Mouse (Mus musculus) inflammation-experienced regulatory T-cells, adult 16 weeks (primary cell): ENCODE measurements around the gene Vasn. TPM values are rescaled to one million over a fixed set of nuclear protein-coding genes. Genes with fewer than 3 reads are reported as not detected.

ENCODE experiments used
- polyA plus RNA-seq: library from polyadenylated mRNA; unstranded; fragments of 100-300 nt; shearing (Covaris generic); gene quantifications from one replicate; pipeline ENCODE4 v1.2.1, GENCODE M21; 2017

Vasn gene
- polyA plus RNA-seq = 0.96 TPM

DNA sequence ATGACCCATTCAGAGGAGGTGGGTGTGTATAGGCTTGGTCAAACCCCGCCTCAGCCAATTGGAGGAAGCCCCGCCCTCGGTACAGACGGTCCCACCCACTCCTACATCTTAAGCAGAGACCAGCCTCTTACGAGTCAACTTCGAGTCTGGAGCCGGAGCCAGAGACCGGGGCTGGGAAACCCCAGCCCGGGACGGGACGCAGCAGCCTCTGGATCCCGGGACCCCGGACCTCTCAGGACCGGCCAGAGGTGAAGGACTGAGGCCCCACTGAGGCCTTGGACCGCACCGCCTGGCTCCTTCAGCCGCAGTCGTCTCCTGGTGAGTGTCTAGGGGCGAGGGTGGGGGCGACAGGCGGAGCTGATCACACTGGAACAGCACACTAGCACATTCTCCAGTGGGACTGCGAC is at the start of gene Vasn, which contains the start of gene Dnaja3:
Gene Vasn, plus strand, starts transcription at position 111 of the 407 bp plus-strand sequence.
Gene Dnaja3, plus strand, starts transcription at position 159 of the 407 bp plus-strand sequence.

DNA sequence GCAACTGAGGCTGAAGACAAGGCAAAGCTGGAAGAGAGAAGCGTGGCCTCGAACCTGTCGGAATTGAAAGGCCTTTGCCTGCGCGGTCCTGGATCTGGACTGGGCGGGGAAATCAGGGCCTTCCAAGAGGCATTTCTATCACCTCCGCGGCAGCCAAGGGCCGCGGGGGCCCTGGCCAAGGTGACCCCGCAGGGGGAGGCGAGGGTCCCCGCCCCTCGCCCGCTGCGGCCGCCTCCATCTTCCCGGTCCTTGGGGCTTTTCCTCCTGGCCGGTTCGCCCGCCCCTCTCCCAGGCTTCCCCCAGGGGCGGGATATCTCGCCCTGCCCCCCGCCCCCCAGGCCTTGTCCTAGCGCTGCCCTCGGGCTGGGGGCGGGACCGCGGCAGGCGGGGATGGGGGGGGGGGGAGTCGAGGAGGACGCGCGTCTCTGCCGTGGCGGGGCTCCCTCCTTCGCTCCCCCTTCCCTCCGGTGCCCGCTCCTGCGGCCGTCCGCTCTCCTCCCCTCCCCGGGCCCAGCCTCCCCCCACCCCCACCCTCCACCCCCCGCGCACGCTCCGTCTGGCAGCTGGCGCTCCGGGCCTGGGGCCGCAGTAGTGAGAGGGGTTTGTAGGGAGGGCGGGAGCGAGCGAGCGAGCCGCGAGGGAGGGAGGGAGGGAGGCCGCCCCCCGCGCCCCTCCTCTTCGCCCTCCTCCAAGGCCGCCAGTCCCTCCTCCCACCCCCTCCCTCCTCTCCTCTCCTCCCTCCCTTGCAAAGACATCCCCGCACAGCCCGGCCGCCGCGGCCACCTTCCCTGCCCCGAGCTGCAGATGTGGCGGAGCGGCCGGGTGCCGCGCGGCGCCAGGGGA is 45.5 kb upstream of the Vasn start, which contains the start of gene Glis2:
Gene Glis2, plus strand, starts transcription at position 743 of the 843 bp plus-strand sequence.

DNA sequence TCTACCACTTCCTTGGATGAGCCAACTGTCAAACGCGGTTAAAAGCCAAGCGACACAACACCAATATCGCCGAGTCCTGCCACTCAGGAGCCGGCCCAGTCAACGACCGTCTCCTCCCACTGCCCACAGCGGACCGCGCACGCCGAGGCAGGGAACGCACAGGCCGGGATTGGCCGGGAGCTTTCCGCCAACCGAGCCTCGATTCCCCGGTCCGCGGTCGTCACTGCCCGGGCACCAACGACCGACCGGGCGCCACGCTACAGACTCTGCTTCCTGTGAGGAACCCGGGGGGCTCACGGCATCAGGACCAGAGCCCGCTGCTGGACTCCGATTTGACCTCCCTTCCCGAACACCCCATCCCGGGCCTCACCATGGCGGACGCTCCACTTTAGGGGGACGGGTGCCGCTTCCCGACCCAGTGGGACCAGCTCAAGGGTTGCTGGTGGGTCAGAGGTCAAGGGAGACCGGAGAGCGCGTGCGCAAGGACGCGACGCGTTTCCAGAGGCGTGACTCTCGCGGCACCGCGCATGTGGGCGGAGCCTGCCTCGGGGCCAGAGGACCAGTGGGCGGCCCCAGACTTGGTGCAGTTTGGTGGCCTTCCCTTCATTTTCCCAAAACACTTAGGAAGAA is 15.1 kb upstream of the Vasn start, which contains the start of gene Pam16:
Gene Pam16, minus strand, starts transcription at position 508 of the 630 bp plus-strand sequence.

DNA sequence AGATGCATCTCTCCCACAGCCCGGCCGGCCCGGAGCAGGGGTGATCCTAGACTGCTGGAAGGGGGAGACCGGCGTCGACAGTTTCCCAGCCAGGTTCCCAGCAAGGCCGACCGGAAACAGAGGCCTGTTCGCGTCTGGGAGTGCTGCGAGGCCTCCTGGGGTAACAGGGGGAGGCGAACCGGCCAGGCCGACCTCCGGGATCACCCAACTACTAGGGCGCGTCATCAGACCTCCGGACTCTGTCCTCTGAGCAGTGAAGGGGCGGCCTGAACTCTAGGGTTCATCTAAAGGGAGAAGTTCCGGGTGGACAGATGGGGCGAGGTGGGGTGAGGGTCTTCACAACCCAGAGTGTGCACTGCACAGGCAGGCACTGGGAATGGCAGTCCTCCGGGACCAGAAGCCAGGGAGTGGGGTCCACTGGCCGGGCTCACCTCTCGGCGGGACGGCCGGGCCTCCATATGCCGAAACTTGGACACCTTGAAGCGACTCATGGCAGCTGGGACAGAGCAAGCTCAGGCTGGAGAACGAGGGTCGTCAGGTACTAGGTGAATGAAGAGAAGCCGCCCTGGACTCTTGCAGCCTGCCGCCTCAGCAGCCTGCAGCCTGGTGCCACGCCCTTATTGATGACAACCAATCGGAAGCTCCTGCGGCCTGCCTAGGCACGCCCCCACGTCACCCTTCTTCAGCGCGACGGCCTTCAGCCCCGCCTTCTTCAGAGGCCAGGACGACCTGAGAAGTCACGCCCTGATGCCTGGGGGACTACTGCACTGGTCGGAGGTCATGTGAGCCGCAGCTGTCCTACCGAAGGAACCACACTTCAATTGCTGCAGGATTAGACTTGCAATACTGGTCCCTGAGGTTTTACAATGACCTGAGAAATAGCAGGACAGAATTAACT is 39.6 kb downstream of the Vasn start, which contains the start of gene Coro7:
Gene Coro7, minus strand, starts transcription at position 657 of the 898 bp plus-strand sequence.

Other genes with a start within 250 kb of the Vasn start
- 0.68 TPM for gene Adcy9, start 219.4 kb upstream of the Vasn start, polyA plus RNA-seq
- gene Srl, start 98.1 kb upstream of the Vasn start, polyA plus RNA-seq = 0.89 TPM
- 2.3 TPM for gene Tfap4, start 80.1 kb upstream of the Vasn start, polyA plus RNA-seq
- gene Glis2, start 45.2 kb upstream of the Vasn start, polyA plus RNA-seq = 0.50 TPM
- gene Pam16, start 15.0 kb upstream of the Vasn start, polyA plus RNA-seq = 17.0 TPM
- gene Dnaja3, start within 50 bp of the Vasn start, polyA plus RNA-seq = 68.3 TPM
- 180 TPM for gene Coro7, start 39.8 kb downstream of the Vasn start, polyA plus RNA-seq
- gene Nmral1, start 79.4 kb downstream of the Vasn start, polyA plus RNA-seq = 9.6 TPM
- gene Hmox2, start 86.4 kb downstream of the Vasn start, polyA plus RNA-seq = 104 TPM
- gene Cdip1, start 150.4 kb downstream of the Vasn start, polyA plus RNA-seq = 45.5 TPM
- gene 4930562C15Rik, start 195.5 kb downstream of the Vasn start, polyA plus RNA-seq = 0.35 TPM
- 53.9 TPM for gene Ubald1, start 240.4 kb downstream of the Vasn start, polyA plus RNA-seq
- gene Mgrn1, start 246.3 kb downstream of the Vasn start, polyA plus RNA-seq = 80.7 TPM